Mouse (Mus musculus): ENCODE data around the gene Mtmr3. TPM values are rescaled to one million over a fixed set of nuclear protein-coding genes. Genes with fewer than 3 reads are reported as not detected.

The Mtmr3 gene
- total RNA-seq, 2 experiments from 2014 or later = 45.6 to 50.1 TPM

DNA sequence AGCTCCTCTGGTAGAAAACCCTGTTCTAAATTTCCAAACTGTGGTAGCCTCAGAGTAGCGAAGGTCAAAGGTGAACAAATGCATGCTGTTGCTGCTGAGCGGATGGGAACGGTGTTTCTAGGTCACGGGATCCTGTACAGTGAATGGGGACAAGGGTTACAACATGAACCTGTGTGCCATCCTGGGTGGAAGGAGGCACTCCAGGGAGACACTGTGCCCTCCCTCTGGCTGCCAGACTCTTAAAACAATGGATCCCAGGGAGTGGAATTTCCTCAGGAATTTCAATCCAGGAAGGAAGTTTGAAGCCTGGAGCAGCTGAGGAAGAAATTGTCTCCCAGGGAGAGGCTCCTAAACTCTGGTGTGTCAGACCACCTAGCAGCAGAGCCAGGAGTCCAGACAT, 128.5 kb downstream of the Mtmr3 start:
- no peak for DNase-seq

DNA sequence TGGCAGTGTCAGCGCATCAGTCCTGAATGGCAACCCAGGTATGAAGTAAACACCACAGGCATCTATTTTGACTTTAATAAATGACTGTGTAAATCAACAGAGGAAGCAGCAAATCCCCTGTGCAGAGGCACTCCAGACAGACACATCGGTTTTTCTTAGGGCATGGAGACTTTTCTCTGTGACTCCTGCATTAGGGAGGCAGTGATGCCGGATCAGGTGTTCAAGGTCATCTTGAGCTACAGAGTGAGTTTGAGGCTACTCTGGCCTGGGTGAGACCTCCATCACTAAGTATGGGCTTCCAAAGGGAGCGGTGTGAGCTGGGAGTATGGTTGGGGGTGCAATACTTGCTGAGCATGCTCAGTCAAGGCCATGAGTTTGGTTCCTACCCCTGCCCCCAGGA, 130.0 kb downstream of the Mtmr3 start:
- no peak for DNase-seq

DNA sequence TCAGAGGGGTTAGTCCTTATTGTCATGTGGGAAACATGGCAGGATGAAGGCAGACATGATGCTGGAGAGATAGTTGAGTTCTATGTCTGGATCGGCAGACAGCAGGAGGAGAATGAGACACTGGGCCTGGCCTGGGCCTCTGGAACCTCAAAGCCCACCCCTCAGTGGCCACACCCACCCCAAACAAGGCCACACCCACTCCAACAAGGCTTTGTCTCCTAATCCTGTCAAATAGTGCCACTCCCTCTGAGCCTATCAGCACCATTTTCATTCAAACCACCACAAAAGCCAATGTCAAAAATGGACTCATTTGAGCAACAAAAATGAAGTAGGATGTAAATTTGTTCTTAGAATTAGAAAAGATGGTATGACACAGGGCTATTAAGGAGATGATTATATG, 130.5 kb downstream of the Mtmr3 start:
- DNase-seq = no peak

DNA sequence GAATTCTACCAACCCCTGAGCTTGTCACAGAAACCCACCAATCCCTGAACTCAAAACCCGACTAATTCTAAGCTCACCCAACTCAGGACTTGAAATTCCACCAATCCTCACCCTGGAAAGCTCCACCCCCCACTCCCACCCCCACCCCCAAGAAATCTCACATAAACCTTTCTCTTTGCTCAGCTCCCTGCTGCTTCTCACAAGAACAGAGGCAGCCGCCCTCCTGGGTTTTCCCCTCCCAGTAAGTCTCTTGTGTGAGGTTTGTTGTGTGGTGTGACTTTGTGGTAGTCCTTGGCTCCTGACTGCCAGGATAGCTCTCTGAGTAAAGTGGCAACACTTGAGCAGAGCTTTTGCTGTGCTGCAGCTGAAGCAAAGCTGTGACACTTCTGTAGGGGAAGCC, 131.8 kb downstream of the Mtmr3 start:
- DNase-seq = no peak

DNA sequence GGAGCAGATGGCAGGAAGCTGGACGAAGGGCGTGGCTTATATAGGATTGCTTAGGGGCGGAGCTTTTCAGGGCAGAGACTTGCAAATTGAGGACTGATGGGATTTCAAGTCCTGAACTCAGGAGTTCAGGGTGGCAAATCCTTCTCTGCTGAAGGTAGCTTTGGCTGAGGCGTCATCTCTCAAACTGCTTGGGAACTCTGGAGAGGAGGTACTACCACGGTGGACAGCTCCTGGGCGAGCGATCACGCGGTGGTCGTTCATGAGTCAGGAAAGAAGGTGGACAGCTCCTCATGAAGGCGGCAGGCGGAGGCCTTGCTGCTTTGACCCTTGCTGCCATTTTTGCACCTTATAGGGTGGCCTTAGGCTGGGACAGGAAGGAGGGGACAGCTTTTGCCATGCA, 133.5 kb downstream of the Mtmr3 start:
- DNase-seq = no peak

DNA sequence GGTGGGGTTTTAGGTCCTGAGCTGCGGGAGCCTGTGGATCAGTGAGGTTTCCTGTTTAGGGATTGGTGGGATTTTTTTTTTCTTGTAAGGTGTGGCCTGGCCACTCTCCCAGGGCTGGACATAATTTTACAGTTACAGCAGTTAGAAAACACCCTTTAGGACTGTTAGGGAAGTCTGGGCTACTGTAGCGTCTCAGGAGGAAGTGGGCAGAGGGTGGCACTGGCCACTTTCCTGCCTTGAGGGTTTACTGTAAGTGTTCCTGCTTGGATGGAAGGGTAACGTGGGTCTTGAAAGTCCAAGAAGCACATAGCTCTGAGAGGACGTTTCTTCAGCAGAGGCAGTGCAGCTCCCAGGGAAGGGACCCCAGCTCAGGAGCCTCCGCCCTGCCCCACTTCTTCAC, 134.0 kb downstream of the Mtmr3 start:
- DNase-seq = no peak

DNA sequence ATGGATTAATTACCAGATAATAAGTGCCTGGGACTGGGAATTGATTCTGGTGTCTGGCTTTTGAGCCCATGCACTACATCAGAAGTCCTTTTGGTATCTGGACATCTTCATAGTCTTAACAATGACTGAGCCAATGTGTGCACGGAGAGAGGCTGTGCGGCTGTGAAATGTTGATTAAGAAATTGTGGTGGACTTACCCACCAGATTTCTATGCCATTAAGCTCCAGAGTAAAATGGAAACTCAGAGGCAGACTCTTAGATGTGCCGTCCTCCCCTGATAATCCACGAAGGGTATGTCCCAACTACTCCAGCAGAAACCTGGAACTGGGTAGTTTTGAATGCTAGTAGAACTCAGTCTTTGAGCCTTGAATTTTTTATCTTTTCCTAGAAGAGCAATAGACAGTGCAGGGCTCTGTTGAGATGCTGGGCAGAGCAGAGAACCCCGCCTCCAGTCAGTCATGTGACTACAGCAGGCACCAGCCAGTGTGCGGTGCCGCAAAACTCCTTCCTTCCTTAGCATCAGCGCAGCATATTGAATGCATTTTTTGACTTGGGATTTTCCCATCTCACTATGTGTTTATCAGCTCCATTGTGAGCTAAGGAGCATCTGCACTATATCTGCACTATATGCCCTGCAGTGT, 139.6 kb downstream of the Mtmr3 start:
- no peak for DNase-seq

DNA sequence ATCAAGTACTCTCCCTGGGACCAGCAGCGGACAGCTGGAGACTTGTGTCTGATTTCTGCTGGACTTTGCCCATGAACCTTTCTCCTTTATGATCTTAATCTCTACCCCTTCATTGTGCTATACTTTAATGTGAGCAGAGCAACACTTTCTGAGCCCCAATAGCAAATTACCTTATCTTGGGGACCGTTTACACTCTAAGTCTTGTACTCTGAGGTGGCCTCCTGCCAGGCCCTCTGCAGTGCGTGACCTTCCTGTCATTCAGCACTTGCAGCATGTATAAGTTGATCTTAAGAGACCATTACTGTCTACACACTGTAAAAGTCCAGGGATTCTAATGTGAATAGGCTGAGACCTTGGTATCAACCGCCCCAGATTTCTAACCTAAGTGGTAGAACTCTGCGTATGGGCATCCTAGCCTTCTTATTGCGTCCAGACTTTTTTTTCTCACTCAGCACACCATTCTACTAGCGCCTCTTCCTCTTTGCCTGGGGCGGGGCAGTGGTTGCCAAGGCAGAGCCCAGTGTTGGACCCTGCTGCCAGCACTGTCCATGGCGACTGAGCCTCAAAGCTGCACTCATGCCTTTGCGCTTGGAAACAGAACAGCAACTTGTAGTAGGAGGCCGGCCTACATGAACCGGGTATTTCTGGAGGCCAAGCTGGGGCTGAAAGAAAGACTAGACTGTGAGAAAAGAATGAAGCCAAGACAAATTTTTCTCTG, 142.0 kb downstream of the Mtmr3 start:
- DNase-seq = no peak

DNA sequence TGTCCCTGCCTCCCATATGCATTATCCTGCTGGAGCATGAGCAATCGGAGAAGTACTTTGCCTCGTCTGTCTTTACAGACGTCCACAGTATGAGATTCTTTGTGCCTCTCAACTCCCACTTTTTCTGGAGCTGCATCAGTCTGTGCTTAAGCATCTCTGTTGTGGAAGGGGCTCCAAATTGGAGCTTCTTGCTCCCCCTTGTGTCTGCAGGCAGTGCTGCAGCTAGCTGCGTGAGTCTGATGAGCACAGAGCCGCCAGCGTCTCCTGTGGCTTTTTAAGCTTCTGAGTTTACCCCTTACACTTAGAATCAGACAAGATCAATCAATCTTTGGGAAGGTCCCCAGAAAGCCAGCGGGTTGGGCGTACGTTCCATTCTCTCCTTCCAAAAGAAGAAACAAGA, 143.5 kb downstream of the Mtmr3 start:
- peak; percentile 56 for DNase-seq

DNA sequence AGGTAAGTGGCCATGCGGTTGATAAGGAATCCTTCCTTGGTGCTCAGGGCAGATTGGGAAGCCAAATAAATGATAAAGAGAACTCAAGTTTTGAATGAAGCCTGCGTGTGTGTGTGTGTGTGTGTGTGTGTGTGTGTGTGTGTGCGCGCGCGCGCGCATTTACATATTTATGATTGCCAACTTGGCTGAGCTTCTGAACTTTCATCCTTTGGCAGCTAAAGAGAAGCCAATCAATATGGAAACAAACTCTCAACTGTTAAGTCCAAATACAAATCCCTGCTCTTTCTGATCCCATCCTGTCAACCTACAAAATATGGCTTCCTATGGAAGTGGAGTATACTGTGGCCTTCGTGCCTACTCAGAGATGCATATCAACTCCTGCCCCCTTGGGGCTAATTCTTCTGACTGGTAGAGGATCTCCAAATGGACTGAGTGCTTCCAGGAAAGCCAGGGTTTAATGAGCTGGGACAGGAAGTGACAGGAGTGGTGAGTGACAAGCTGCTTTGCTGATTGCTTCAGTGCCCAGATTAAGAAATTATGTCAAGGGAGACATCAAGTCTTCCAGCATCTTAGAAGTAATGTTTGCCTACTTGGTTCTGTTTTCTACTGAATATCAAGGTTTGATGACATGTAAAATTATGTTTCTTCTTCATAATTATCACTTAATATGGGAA, 148.3 kb downstream of the Mtmr3 start:
- no peak for DNase-seq

DNA sequence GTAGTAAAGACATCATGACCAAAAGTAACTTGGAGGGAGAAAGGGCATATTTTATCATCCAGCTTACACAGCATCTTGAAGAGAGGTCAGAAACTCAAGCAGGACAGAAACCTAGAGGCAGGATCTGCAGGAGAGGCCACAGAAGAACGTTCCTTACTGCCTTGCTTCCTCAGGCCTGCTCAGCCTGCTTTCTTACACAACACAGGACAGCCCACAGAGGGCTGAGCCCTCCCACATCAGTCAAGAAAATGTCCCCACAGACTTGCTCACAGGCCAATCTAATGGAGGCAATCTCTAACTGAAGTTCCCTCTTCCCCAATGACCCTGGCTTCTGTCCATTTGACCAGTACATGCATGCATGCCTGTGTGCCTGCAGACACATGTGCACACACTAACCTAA, 152.4 kb downstream of the Mtmr3 start:
- no peak for DNase-seq

DNA sequence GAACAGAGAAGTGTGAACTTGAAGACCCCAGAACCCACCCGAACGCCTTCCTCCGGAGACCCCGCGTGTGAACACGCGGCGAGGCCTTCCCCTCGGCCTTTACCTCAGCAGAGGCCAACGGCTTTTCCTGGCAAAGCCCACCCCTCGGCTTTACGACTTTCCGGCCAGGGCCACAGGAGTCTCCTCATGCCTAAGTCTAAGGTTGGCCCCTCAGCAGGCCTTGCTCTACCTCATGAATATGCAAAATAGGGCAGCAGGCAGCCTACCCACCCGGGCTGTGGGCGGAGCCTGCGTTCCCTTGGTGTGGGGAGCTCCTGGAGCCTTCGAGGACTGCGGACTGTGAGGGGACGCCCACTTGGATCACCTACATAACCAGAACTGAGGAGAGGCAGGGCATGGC, 153.7 kb downstream of the Mtmr3 start, which contains the start of gene Hormad2:
Gene Hormad2, minus strand, starts transcription at position 128 of the 400 bp plus-strand sequence.
- DNase-seq = no peak

DNA sequence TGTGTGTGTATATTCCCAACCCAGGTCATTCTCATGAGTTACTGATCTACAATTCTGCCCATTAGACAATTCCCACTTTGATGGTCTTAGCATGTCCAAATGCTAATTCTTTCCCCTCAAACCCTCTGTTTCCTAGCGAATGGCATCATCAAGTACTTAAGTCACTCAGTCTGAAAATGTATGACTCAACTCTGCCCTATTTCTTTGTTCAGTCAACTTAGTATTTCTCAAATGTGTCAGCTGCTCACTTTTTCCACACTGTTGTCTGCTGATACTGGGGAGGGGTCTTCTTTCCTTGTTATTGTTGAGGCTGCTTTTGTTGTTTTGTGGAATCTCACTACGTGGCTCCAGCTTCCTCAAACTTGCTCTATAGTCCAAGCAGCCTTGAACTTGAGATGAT, 156.5 kb downstream of the Mtmr3 start:
- DNase-seq = no peak

DNA sequence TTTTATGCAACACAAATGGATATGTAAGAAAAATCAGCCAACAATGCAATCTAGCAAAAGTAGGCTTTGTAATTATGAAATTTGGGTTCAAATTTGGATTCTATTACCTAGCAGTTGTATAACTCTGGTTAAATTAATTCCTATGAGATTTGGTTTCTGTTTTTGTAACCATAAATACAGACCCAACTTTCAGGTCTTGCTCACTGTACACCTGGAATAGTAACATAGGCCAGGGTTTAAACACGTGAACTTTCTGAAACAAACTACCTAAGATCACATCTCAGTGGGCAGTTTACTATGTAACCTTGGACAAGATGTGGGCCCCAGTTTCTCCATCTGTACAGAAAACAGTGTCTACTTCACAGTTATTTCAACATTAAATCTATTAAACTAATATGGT, 157.3 kb downstream of the Mtmr3 start:
- no peak for DNase-seq

DNA sequence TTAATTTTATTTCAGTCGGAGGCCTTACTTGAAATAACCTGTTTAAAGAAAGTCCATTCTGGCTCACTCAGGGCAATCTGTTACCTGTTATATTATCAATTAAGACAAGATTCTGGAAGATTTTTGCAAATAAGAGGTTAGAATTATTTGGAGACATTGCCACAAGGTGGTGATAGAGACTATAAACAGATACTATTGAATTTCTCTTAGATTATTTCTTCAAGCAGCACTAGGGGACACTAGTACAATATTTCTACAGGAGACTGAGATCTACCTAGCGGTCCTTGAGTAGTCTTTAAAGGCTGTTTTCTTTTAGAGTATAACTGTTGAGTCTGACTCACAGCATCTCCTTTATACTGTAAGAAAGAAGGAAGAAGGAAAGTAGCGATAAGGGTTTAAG, 158.0 kb downstream of the Mtmr3 start:
- DNase-seq = no peak

DNA sequence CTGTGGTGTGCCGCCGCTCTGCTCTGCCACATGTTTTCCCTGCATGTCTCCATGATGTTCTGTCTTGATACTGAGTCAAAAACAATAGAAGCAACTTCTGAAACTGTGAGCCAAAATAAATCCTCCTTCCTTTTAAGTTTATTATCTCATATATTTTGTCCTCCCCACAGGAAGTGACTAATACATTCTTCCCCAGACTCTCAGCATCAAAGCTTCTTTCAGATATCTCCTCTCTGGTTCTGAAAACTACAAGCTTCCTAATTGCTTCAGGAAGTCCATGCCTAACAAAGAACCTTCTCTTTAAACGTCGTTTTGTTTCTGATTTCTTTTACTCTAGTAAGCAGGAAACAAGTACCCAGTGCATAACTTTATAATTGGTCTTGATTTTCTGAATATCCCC, 160.2 kb downstream of the Mtmr3 start:
- DNase-seq = no peak

Other genes with a start within 250 kb of the Mtmr3 start
- under 1 TPM in 1 of 2 experiments, not detected in 1; 0.12 TPM for gene Hormad2, start 153.8 kb downstream of the Mtmr3 start, total RNA-seq (2021)
- not detected for gene Gm11032, start 25.2 kb upstream of the Mtmr3 start, total RNA-seq (2021)
- 10 to 100 TPM; 13.7 to 16.5 TPM for gene Ascc2, start 42.9 kb upstream of the Mtmr3 start, total RNA-seq (2021)
- gene Uqcr10, start 109.5 kb upstream of the Mtmr3 start, total RNA-seq (2021) = 100 to 1,000 TPM; 749 to 932 TPM
- 10 to 100 TPM; 16.0 to 16.3 TPM for gene Zmat5, start 109.8 kb upstream of the Mtmr3 start, total RNA-seq (2021)
- 1 to 10 TPM in 1 of 2 experiments, under 1 TPM in 1; 0.56 to 1.1 TPM for gene Cabp7, start 151.9 kb upstream of the Mtmr3 start, total RNA-seq (2021)